Mouse (Mus musculus) stomach, postnatal 0 days (tissue): Measurements from ENCODE around the gene Zcchc18. TPM values are rescaled to one million over a fixed set of nuclear protein-coding genes. Genes with fewer than 3 reads are reported as not detected.
A peak's percentile ranks its signal among the peaks of the same experiment; 100 is the strongest.
"Not testable (repeated sequence)": the region's sequence is repeated elsewhere in the genome, so short reads cannot be mapped to it uniquely, and the experiment has no call there.

Experiments
- ATAC-seq: fragments of 200-750 bp; cut with Nextera tagmentation; 2 replicates; pipeline ENCODE4 v1.8.0; 2017; ENCODE audit not compliant: low FRiP score, low TSS enrichment
- DNase-seq: peaks from one replicate; pipeline ENCODE4 v3.0.0-alpha.2; 2016; ENCODE audit warnings: low spot score
- H3K27ac ChIP-seq: fragments of 300-500 bp; sonication (generic); replicated peaks from 2 replicates; pipeline ENCODE4 v1.5.1; 2014; ENCODE audit warnings: mild to moderate bottlenecking, control low read depth
- H3K27me3 ChIP-seq: fragments of 300-500 bp; sonication (generic); 2 replicates; pipeline ENCODE4 v1.6.1; 2014; ENCODE audit warnings: low read length; ENCODE audit not compliant: control insufficient read depth, insufficient read depth
- H3K36me3 ChIP-seq: fragments of 300-500 bp; sonication (generic); 2 replicates; pipeline ENCODE4 v1.6.1; 2014; ENCODE audit warnings: low read length, mixed read lengths; ENCODE audit not compliant: control insufficient read depth, insufficient read depth
- H3K4me1 ChIP-seq: fragments of 300-500 bp; sonication (generic); replicated peaks from 2 replicates; pipeline ENCODE4 v1.6.1; 2014; ENCODE audit warnings: antibody characterized with exemption; ENCODE audit not compliant: control insufficient read depth, insufficient read depth
- H3K4me2 ChIP-seq: fragments of 300-500 bp; sonication (generic); replicated peaks from 2 replicates; pipeline ENCODE4 v1.6.1; 2014; ENCODE audit warnings: low read depth, mild to moderate bottlenecking, control low read depth, moderate library complexity
- H3K4me3 ChIP-seq: fragments of 300-500 bp; sonication (generic); 2 replicates; pipeline ENCODE4 v1.5.1; 2014; ENCODE audit warnings: low read depth, low read length, control low read depth
- H3K9ac ChIP-seq: fragments of 300-500 bp; sonication (generic); 2 replicates; pipeline ENCODE4 v1.6.1; 2014; ENCODE audit warnings: mild to moderate bottlenecking, low read length, control low read depth, mixed read lengths
- H3K9me3 ChIP-seq: fragments of 300-500 bp; sonication (generic); 2 replicates; pipeline ENCODE4 v1.6.1; 2016; ENCODE audit warnings: low read length; ENCODE audit not compliant: control insufficient read depth
- CTCF ChIP-seq: IDR thresholded peaks from 2 replicates; pipeline ENCODE4 v1.5.1; 2016; ENCODE audit warnings: antibody characterized with exemption, low read depth, mild to moderate bottlenecking, moderate library complexity
- EP300 ChIP-seq: optimal IDR thresholded peaks from 2 replicates; pipeline ENCODE3; 2016; ENCODE audit warnings: antibody characterized with exemption
- WGBS: fragments of 180-500 bp; shearing (Covaris S2); extraction: QIAGEN DNeasy Blood & Tissue Kit; methylation state at CpG from one replicate; pipeline ENCODE4 v1.1.7; 2014; 5-methylcytosine and 5-hydroxymethylcytosine counted together
- polyA plus RNA-seq: library from polyadenylated mRNA; unstranded; fragments of >200 nt; fragmentation: Nextera tagmentation; extraction: Ambion mirVana; gene quantifications from 2 replicates; pipeline ENCODE4 v1.2.1, GENCODE M21; 2015

Zcchc18 gene
- 7.4 and 8.8 TPM in 2 replicates for polyA plus RNA-seq

DNA sequence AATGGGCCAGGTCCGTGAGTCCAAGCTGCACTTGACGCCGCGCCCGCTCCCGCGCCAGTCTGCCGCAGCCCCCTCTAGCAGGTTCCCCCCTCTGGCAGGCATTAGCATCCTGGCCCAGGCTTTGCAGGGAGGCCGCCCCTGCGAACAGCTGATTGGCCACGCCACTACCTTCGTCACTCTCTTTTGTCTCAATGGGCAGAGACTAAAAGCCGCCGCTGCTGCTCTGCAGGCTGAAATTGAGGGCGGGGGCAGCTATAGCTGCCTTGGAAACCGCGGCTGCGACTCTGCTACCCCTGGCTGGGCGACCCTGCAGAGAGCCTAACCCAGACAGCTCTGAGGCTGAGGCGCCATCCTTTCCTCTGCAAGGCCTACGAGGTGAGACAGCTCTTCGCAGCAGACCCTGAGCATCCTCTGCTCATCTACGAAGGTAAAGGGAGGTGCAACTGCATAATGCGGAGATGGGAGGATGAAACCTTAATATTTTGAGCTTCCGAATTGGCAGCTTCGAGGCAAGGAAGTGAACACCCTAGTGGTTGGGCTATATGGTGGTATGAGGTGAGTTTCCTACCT, at the start of gene Zcchc18:
Gene Zcchc18, plus strand, starts transcription at position 178 of the 570 bp plus-strand sequence.
- 0 out of 2 replicates have a peak within 1 kb of the TSS, but pooled peaks have one; percentile 13 for H3K9ac ChIP-seq
- H3K9me3 ChIP-seq = no peaks in the 10 kb centered on the region
- peak within 1 kb of the TSS; percentile 31 for H3K4me3 ChIP-seq
- H3K4me2 ChIP-seq = peak within 1 kb of the TSS; percentile 54
- DNase-seq (peak; percentile 34), ATAC-seq (peak; percentile 69; the same call in 1 of the 2 replicates)
- no peaks in the 10 kb centered on the region for H3K36me3 ChIP-seq
- TF ChIP-seq EP300 = no peak
- TF ChIP-seq CTCF = no peak
- no peaks in the 10 kb centered on the region for H3K27me3 ChIP-seq
- WGBS = 21% methylated on average over 26 of the region's 26 CpGs
- no peak within 1 kb of the TSS for H3K27ac ChIP-seq
- H3K4me1 ChIP-seq = no peaks in the 10 kb centered on the region

- DNase-seq = peak; percentile 54
These were observed 35.2 kb upstream of the Zcchc18 start for GRCm38 (mm10) chrX:136957583-136958279.

GRCm38 (mm10) chrX:136958300-136958699, 34.7 kb upstream of the Zcchc18 start:
- not testable (repeated sequence) for H3K27me3 ChIP-seq, H3K4me1 ChIP-seq, H3K9ac ChIP-seq, ATAC-seq, H3K36me3 ChIP-seq, H3K27ac ChIP-seq, DNase-seq, H3K4me3 ChIP-seq, H3K9me3 ChIP-seq
- peak overlapping the region; percentile 20 for H3K4me2 ChIP-seq
- WGBS = 60% methylated on average over 5 of the region's 5 CpGs

More at GRCm38 (mm10) chrX:136957583-136958279, 35.2 kb upstream of the Zcchc18 start:
- peak; percentile 75; the same call in 1 of the 2 replicates for ATAC-seq
- H3K9me3 ChIP-seq, H3K4me3 ChIP-seq, H3K9ac ChIP-seq, H3K27ac ChIP-seq, H3K27me3 ChIP-seq, H3K4me1 ChIP-seq, H3K36me3 ChIP-seq: not testable (repeated sequence)
- peak overlapping the region; percentile 20 for H3K4me2 ChIP-seq
- WGBS = 22% methylated on average over 13 of the region's 13 CpGs

DNA sequence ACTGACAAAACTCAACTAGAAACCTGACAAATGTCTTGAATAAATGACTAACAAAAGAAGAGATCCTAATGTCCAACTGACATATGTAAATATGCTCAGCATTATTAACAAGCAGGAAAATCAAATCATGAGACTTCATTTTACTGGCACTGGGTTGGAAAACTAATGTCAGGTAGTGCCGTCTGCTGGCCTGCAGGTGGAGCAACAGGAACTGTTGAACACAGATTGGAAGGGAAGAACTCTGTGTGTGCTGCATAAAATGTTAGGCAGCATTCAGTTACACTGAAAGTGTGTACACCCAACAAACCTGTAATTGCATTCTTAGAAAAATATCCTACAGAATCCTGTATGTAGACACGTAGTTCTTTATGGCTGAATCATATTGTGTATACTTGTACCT, 33.3 kb upstream of the Zcchc18 start:
- H3K4me2 ChIP-seq = no peak overlapping the region
- H3K4me3 ChIP-seq = no peak overlapping the region
- no peaks in the 10 kb centered on the region for H3K36me3 ChIP-seq
- no peaks in the 10 kb centered on the region for H3K9me3 ChIP-seq
- TF ChIP-seq CTCF = peak; percentile 66
- no peak for TF ChIP-seq EP300
- WGBS = 30% methylated on average over 2 of the region's 2 CpGs
- H3K9ac ChIP-seq = no peak overlapping the region
- H3K4me1 ChIP-seq = no peaks in the 10 kb centered on the region
- DNase-seq (no peak), ATAC-seq (no peak)
- no peak overlapping the region for H3K27ac ChIP-seq
- H3K27me3 ChIP-seq = no peaks in the 10 kb centered on the region

GRCm38 (mm10) chrX:136975397-136975796, 17.6 kb upstream of the Zcchc18 start, which contains the start of gene Tmsb15b2:
Gene Tmsb15b2, minus strand, starts transcription at chrX:136975497.
- not testable (repeated sequence) for H3K9me3 ChIP-seq, H3K4me1 ChIP-seq, H3K27me3 ChIP-seq, ATAC-seq, DNase-seq, H3K27ac ChIP-seq, H3K36me3 ChIP-seq
- Histone ChIP-seq H3K9ac (0 out of 2 replicates have a peak within 1 kb of the TSS, but pooled peaks have one; percentile 27), H3K4me2 (peak within 1 kb of the TSS; percentile 52), H3K4me3 (peak within 1 kb of the TSS; percentile 31)
- WGBS = 83% methylated on average over 6 of the region's 6 CpGs

DNA sequence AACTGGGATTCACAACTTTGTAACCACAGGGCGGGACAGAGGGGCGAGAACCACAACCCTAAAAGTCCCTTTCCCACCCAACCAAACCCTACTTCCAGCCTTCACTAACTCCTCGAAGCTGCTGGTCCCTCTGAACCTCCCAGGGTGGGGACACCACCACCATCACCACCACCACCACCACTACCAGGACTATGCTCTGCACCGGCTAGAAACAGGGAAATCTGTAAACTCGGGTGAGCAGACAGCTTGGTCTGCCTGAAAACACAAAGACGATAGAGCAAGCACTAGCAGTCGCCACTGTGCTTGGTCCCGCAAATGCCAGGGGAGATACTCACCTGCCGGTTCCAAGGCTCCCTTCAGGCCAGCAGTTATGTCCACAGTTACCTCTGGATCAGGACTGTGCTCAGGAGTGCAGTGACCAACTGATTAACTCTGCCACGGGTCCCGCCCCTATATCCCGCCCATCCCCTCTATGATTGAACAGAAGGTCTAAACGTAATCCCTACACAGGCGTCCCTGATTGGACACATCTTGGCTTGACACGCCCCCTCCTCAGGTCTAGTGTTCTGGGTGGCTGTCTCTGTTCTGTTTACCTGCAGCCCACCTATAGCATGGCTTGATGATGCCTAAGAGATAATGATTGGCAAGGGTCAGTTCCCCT, 16.4 kb upstream of the Zcchc18 start, which contains the start of the genes Tmsb15l and Tmsb15b1:
Gene Tmsb15l, minus strand, starts transcription at position 446 of the 661 bp plus-strand sequence.
Gene Tmsb15b1, minus strand, starts transcription at position 451 of the 661 bp plus-strand sequence.
- DNase-seq (peak; percentile 74), ATAC-seq (peak; percentile 100)
- H3K27ac ChIP-seq = no peak within 1 kb of the TSS
- no peaks in the 10 kb centered on the region for H3K27me3 ChIP-seq
- H3K4me2 ChIP-seq = peak within 1 kb of the TSS; percentile 52
- H3K4me1 ChIP-seq = no peaks in the 10 kb centered on the region
- peak within 1 kb of the TSS; percentile 31 for H3K4me3 ChIP-seq
- no peaks in the 10 kb centered on the region for H3K9me3 ChIP-seq
- no peak for TF ChIP-seq EP300
- H3K9ac ChIP-seq = 0 out of 2 replicates have a peak within 1 kb of the TSS, but pooled peaks have one; percentile 27
- WGBS = 25% methylated on average over 15 of the region's 15 CpGs
- H3K36me3 ChIP-seq = no peaks in the 10 kb centered on the region
